Mouse (Mus musculus) midbrain, embryonic 14.5 days (tissue): ENCODE measurements around the gene Fiz1. TPM values are rescaled to one million over a fixed set of nuclear protein-coding genes. Genes with fewer than 3 reads are reported as not detected.

ENCODE experiments used
- ATAC-seq: fragments of 200-750 bp; cut with Nextera tagmentation; 2 replicates; pipeline ENCODE4 v1.8.0; 2017; ENCODE audit warnings: moderate number of reproducible peaks, moderate library complexity; ENCODE audit not compliant: low FRiP score, low TSS enrichment
- DNase-seq: peaks from one replicate; pipeline ENCODE4 v3.0.0-alpha.2; 2015
- H3K27ac ChIP-seq: fragments of 300-500 bp; sonication (generic); replicated peaks from 2 replicates; pipeline ENCODE4 v1.5.1; 2014; ENCODE audit warnings: mild to moderate bottlenecking, low read depth, low read length, moderate library complexity
- H3K27me3 ChIP-seq: fragments of 300-500 bp; sonication (generic); 2 replicates; pipeline ENCODE4 v1.6.1; 2014; ENCODE audit warnings: low read length, control low read depth, mixed read lengths; ENCODE audit not compliant: control insufficient read depth, insufficient read depth
- H3K36me3 ChIP-seq: fragments of 300-500 bp; sonication (generic); 2 replicates; pipeline ENCODE4 v1.6.1; 2014; ENCODE audit warnings: low read length, control low read depth; ENCODE audit not compliant: control insufficient read depth, insufficient read depth
- H3K4me1 ChIP-seq: fragments of 300-500 bp; sonication (generic); 2 replicates; pipeline ENCODE4 v1.6.1; 2014; ENCODE audit warnings: mild to moderate bottlenecking, antibody characterized with exemption, low read length, control low read depth; ENCODE audit not compliant: control insufficient read depth, insufficient read depth
- H3K4me2 ChIP-seq: fragments of 300-500 bp; sonication (generic); 2 replicates; pipeline ENCODE4 v1.6.1; 2014; ENCODE audit warnings: mild to moderate bottlenecking, low read length, moderate library complexity
- H3K4me3 ChIP-seq: fragments of 300-500 bp; sonication (generic); replicated peaks from 2 replicates; pipeline ENCODE4 v1.5.1; 2014; ENCODE audit warnings: low read depth, low read length
- H3K9ac ChIP-seq: fragments of 300-500 bp; sonication (generic); replicated peaks from 2 replicates; pipeline ENCODE4 v1.6.1; 2014; ENCODE audit warnings: mild to moderate bottlenecking, low read length, moderate library complexity
- H3K9me3 ChIP-seq: fragments of 300-500 bp; sonication (generic); 2 replicates; pipeline ENCODE4 v1.6.1; 2016; ENCODE audit warnings: low read length, control low read depth, mixed read lengths; ENCODE audit not compliant: control insufficient read depth
- WGBS: fragments of 180-500 bp; shearing (Covaris S2); extraction: QIAGEN DNeasy Blood & Tissue Kit; methylation state at CpG from one replicate; pipeline ENCODE4 v1.1.7; 2014; 5-methylcytosine and 5-hydroxymethylcytosine counted together
- polyA plus RNA-seq: library from polyadenylated mRNA; unstranded; fragments of >200 nt; fragmentation: Nextera tagmentation; extraction: Ambion mirVana; gene quantifications from 2 replicates; pipeline ENCODE4 v1.2.1, GENCODE M21; 2014

Fiz1 gene
- 36.2 and 38.0 TPM in 2 replicates for polyA plus RNA-seq

DNA sequence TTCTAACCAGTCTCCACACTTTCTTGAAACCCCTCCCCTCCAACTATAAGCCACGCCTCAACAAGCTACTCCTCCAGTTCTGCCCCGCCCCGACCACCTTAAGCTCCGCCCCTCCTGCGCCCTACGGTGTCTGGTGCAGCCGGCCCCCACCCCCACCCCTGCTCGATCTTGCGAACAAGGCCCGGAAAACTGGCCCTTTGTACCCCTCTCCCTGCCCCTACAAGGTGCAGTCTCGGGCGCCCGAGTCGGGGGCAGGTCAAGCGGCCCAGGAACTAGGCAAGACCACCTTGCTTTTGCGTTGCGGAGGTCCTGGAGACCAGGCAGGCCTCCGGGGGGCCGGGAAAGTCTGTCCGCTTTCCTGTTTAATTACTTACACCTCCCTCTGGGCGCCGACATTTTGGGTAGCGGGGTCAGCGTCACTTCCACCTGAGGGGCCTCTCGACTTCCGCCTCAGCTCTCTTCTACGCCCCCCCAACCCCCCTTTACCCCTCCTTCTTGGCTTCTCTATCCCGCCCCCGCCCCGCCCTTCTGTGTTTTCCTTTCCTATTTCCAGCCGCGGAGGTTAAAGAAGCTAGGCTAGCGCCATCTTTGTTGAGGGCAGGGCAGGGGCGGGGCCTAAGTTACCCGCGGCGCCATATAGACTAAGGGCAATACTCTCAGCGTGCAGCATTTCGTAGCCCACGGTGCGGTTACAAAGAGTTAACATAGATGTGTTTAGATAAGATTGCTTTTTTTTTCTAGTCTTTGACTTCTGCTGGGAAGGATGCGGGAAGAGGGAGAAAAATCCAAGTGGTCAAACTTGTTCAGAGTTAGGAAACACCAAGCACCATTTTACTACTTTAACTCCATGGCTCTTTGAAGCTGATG is at the start of gene Fiz1, which contains the start of gene Zfp524:
Fiz1 (minus strand) TSS at position 447 of the 867 bp plus-strand sequence.
Zfp524 (plus strand) TSS at position 165 of the 867 bp plus-strand sequence.
- Histone ChIP-seq H3K4me2 (peak within 1 kb of the TSS; percentile 64), H3K27me3 (no peaks in the 10 kb centered on the region), H3K27ac (peak within 1 kb of the TSS; percentile 97), H3K9ac (peak within 1 kb of the TSS; percentile 73), H3K4me1 (0 out of 2 replicates have a peak, but pooled peaks cover 1% of the 10 kb centered on the region), H3K36me3 (peaks cover 32% of the 10 kb centered on the region), H3K9me3 (no peaks in the 10 kb centered on the region), H3K4me3 (peak within 1 kb of the TSS; percentile 74)
- WGBS: under 1% methylated on average over 42 of the region's 42 CpGs
- peak; percentile 99 for DNase-seq
- peak; percentile 85 for ATAC-seq

DNA sequence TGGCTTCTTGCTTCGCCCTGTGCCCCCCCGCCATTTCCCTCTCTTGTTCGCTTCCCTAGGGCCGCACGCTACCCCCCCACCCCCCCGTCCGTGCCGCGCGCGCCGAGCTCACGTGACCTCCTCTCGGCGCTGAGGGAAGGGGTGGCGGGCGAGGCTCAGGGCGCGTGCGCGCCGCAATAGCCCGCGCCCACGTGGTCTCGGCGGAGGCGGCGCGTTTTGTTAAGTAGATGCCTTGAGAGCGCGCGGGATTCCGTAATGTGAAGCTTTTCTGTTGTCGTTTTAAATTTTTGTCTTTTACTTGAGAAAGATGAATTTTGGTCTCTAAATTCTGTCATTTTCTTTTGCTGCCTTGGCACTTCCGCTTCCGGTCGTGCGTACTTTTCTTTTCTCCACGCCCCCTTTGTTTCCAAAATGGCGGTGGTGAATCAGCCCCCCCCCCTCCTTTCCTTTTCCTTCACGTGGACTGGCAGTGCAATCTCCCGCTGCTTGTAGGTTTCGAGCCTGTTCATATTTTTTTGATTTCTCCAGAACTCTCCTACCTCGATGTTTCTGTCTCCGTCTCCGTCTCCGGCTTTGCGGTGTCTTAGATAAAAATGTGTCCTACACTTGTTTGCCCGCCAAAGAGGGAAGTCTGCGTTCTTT is 48.0 kb upstream of the Fiz1 start:
- WGBS: under 1% methylated on average over 47 of the region's 51 CpGs
- Histone ChIP-seq H3K36me3 (peaks cover 12% of the 10 kb centered on the region), H3K4me3 (peak overlapping the region; percentile 74), H3K27me3 (peaks cover 6% of the 10 kb centered on the region; the same call in 1 of the 2 replicates), H3K4me1 (peaks cover 33% of the 10 kb centered on the region), H3K9me3 (no peaks in the 10 kb centered on the region), H3K27ac (peak overlapping the region; percentile 98), H3K9ac (peak overlapping the region; percentile 73), H3K4me2 (peak overlapping the region; percentile 97)
- peak; percentile 54 for ATAC-seq
- peak; percentile 92 for DNase-seq

DNA sequence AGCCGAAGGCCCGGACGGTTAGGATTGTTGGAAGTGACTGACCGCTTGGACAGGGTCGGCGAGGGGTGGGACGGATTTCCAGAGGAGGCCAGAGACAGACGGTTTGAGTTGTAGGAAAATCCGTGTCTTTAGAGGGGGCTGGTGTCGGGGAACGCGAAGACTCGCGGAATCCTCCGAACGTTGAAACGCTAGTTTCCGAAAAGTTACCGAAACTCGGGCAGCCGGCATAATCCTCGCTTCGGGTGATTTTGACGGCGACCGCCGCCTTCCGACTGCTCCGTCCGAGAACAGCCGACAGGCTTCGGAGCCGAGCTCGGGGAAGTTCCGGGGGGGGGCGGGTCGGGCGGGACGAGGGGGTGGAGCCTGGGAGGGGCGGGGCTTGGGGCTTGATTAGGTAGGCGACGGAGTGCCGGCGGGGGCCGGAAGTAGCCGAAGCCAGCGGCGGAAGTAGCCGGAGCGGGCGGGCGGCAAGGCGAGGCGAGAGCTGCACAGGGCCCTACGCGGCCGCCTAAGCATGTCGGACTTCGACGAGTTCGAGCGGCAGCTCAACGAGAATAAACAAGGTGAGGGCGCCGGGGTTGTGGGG is 47.4 kb upstream of the Fiz1 start, which contains the start of gene U2af2:
U2af2 (plus strand) TSS at position 370 of the 586 bp plus-strand sequence.
- Histone ChIP-seq H3K36me3 (peaks cover 6% of the 10 kb centered on the region; the same call in 1 of the 2 replicates), H3K4me1 (peaks cover 33% of the 10 kb centered on the region), H3K4me2 (peak within 1 kb of the TSS; percentile 97)

DNA sequence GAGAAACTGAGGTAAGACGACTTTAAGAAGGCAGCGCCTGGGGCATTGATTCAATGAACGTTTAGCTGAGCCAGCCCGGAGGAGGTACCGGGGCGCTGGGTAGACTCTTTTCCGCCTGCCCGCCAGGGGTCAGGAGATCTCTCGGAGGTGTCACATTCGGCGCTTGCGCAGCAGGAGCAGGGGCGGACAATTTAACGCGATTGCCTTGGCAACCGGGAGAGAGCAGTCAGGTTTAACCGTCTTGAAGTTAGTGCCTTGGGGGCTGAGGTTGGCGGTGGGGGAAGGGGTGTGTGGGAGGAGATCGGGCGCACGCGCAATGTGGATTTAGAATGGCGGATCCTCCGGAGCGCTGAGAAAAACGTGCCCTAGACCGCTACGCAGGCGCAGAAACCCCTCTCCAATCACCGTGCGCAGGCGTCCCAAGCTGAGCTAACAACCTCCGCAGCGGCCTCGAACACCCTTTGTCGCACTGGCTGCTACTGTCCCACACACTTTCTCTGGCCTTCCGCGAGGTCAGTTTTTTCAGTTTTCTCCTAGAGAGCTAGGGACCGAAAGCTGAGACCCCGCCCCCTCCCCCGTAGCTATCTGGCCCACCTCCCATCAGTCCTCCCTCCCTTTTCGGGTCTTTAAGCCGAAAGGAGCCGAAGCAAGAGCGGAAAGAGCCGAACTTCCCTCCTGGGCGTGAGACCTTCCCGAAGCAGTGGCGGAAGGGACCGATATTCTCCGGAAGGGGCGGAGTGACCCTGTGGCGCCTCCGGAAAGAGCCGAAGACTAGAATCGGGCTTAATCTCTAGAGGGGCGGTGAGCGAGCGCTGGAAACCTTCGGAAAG is 46.7 kb upstream of the Fiz1 start:
- no peaks in the 10 kb centered on the region for H3K9me3 ChIP-seq
- peak overlapping the region; percentile 76 for H3K9ac ChIP-seq
- peak; percentile 90 for ATAC-seq
- no peaks in the 10 kb centered on the region for H3K36me3 ChIP-seq
- WGBS: under 1% methylated on average over 60 of the region's 60 CpGs
- peak overlapping the region; percentile 98 for H3K27ac ChIP-seq
- DNase-seq: peak; percentile 100
- peaks cover 33% of the 10 kb centered on the region for H3K4me1 ChIP-seq
- H3K4me3 ChIP-seq: peak overlapping the region; percentile 74
- H3K4me2 ChIP-seq: peak overlapping the region; percentile 97
- peaks cover 14% of the 10 kb centered on the region; the same call in 1 of the 2 replicates for H3K27me3 ChIP-seq

More for the DNA sequence above, 47.4 kb upstream of the Fiz1 start, which contains the start of gene U2af2:
- peak; percentile 80 for ATAC-seq
- Histone ChIP-seq H3K9ac (peak within 1 kb of the TSS; percentile 76), H3K4me3 (peak within 1 kb of the TSS; percentile 74), H3K27ac (peak within 1 kb of the TSS; percentile 98), H3K9me3 (no peaks in the 10 kb centered on the region), H3K27me3 (peaks cover 13% of the 10 kb centered on the region; the same call in 1 of the 2 replicates)
- WGBS: under 1% methylated on average over 52 of the region's 65 CpGs
- peak; percentile 96 for DNase-seq

DNA sequence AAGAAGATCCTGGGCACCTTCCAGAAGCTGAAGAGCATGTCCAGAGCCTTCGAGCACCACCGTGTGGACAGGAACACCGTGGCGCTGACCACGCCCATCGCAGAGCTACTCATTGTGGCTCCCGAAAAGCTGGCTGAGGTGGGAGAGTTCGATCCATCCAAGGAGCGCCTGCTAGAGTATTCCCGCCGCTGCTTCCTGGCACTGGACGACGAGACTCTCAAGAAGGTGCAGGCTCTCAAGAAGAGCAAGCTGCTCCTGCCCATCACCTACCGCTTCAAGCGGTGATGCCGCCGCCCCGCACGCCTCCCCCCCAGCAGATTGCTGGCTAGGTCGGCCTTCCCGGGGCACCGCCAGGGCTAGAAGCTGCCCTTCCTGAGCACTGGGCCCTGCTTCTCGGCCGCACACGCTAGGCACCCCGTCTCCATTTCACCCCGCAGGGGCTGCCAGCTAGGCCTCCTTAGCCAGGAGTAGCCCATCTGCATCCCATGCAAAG is 45.8 kb upstream of the Fiz1 start:
- 4% methylated on average over 27 of the region's 27 CpGs for WGBS
- Histone ChIP-seq H3K27me3 (peaks cover 22% of the 10 kb centered on the region), H3K4me1 (peaks cover 33% of the 10 kb centered on the region), H3K36me3 (no peaks in the 10 kb centered on the region), H3K27ac (peak overlapping the region; percentile 98), H3K9ac (peak overlapping the region; percentile 76), H3K4me2 (peak overlapping the region; percentile 97), H3K4me3 (peak overlapping the region; percentile 74), H3K9me3 (no peaks in the 10 kb centered on the region)
- no peak for ATAC-seq
- DNase-seq: peak; percentile 89

DNA sequence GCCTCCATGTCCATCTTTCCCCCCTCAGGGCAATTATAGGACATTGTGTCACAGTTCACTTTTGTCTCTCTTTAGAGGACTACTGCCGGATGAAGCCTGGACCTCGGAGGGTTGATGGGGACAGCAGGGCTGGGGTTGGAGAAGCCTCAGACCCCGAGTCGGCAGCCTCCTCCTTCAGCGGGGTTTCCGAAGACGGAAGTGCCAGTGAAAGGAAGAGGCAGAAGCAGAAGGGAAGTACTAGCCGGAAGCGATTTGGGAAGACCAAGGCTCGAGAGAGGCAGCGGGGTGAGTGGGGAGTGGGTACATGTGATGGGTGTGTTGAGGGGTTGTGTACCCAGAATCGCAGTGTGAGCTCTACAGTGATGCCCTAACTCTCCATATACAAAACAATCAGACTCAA is 44.9 kb upstream of the Fiz1 start:
- no peak for ATAC-seq
- 93% methylated on average over 12 of the region's 12 CpGs for WGBS

DNA sequence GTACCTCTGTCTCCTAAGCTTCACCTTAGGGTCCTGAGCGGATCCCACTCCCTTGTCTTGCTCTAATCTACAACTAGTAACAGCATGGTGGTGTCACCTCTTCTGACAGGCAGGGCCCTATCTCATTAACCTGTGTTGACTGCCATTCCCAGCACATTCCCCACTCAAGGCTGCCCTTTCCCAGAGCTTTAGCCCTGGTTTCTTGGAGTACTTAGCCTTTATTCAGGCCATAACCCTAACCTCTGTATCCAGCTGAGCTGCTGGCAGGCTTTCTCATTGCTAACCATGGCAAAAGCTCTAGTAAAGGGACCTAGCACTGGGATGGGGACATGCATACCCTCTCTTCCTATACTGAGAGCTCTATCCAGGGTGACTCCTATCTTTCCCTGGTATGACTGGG is 44.1 kb upstream of the Fiz1 start:
- Histone ChIP-seq H3K4me1 (peaks cover 34% of the 10 kb centered on the region), H3K36me3 (no peaks in the 10 kb centered on the region), H3K4me2 (no peak overlapping the region), H3K9me3 (no peaks in the 10 kb centered on the region), H3K27me3 (peaks cover 39% of the 10 kb centered on the region), H3K27ac (no peak overlapping the region), H3K9ac (no peak overlapping the region; the same call in 1 of the 2 replicates), H3K4me3 (no peak overlapping the region)
- DNase-seq (no peak), ATAC-seq (no peak)
- WGBS: 97% methylated on average over 1 of the region's 1 CpGs

More for the DNA sequence above, 44.9 kb upstream of the Fiz1 start:
- DNase-seq: no peak
- Histone ChIP-seq H3K9me3 (no peaks in the 10 kb centered on the region), H3K27ac (peak overlapping the region; percentile 98), H3K9ac (0 out of 2 replicates have a peak overlapping the region, but pooled peaks have one; percentile 76), H3K36me3 (no peaks in the 10 kb centered on the region), H3K4me3 (no peak overlapping the region), H3K4me1 (peaks cover 33% of the 10 kb centered on the region), H3K4me2 (peak overlapping the region; percentile 97; the same call in 1 of the 2 replicates), H3K27me3 (peaks cover 31% of the 10 kb centered on the region)
